Mouse (Mus musculus) E14TG2a.4 (cell line): ENCODE data around the gene Otud7a.

Experiments used
- CTCF ChIP-seq: conservative IDR thresholded peaks from 2 replicates; pipeline ENCODE4 v1.5.1; 2014; ENCODE audit warnings: low read length
- NANOG ChIP-seq: IDR thresholded peaks from 2 replicates; pipeline ENCODE4 v1.6.1; 2014; ENCODE audit warnings: borderline replicate concordance, low read length, mixed read lengths
- POU5F1 ChIP-seq: IDR thresholded peaks from 2 replicates; pipeline ENCODE4 v1.6.1; 2014; ENCODE audit warnings: low read length, borderline replicate concordance

DNA sequence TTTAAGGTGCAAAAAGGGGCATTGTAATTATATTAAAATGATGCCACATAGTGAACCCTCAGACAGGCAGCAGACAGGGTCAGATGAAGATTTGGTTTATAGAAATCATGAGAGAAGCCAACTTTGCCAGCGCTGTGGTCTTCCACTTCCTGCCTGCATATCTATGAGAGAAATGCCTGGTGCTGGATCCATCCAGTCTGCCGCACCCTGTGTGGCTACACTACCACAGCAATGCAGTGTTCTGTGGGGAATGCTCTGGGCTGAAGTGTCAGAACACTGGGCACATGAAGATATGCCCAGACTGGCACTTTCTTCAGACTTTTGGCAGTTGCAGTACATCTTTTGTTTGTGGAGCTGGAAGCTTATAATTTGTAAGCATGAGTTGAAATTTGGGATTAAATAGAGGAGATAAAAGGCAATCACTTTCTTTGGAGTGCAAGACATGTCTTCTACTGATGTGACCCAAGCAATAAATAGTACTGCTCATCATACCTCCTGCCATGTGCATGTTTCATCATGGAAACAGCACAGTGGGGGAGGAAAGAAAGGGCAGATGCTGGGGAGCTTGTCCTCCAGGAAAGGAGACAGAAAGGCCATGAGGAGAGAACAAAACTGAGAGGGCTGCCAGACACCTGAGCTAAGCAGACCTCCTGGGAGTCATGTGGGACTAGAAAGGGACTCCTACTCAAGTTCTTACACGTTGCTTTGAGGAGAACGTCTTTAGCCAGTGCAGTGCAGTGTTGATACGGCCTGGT lies 71.8 kb downstream of the Otud7a start:
- TF ChIP-seq CTCF, result no peak
- TF ChIP-seq NANOG, result no peak
- no peak for TF ChIP-seq POU5F1
